Mouse (Mus musculus) E14TG2a.4 (cell line): Measurements from ENCODE around the gene Slc16a1.

ENCODE experiments used
- CTCF ChIP-seq: conservative IDR thresholded peaks from 2 replicates; pipeline ENCODE4 v1.5.1; 2014; ENCODE audit warnings: low read length
- NANOG ChIP-seq: IDR thresholded peaks from 2 replicates; pipeline ENCODE4 v1.6.1; 2014; ENCODE audit warnings: borderline replicate concordance, low read length, mixed read lengths
- POU5F1 ChIP-seq: IDR thresholded peaks from 2 replicates; pipeline ENCODE4 v1.6.1; 2014; ENCODE audit warnings: low read length, borderline replicate concordance

DNA sequence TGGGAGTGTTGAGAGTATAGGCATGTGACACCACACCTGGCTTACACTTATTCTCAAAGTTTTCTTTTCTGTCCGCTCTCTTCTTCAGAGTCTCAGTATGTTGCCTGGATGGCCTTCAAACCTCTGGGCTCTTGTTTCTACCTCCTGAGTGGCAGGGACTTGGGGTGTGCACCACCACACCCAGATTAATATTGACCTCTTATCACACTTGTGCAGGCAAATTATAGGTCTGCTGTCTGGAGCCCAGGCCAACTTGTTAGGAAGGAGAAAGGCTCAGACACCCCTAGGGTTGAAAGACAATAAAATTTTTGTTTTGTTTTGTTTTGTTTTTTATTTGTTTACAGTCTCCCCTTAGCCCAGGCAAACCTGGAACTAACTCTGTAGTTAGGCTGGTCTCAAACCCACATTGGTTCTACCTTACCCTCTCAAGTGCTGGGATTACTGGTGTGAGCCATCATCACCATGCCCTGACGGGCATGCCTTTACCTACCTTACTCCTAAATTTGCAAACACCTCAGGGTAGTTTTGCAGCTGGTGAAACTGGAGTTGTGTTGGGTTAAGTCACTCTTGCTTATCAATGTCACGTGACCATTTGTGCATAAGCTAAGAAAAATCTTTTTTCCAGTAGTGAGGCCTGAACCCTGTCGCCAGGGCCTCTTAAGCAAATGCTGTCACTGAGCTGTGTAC is 35.3 kb downstream of the Slc16a1 start:
- TF ChIP-seq CTCF (no peak), NANOG (no peak), POU5F1 (no peak)
